Mouse (Mus musculus) adrenal gland, postnatal 25 days (tissue): ENCODE data around the gene Shmt2. TPM values are rescaled to one million over a fixed set of nuclear protein-coding genes. Genes with fewer than 3 reads are reported as not detected.

Experiments used
- DNase-seq: peaks from one replicate; pipeline ENCODE4 v3.0.0; 2021; ENCODE audit warnings: mixed read lengths
- total RNA-seq: library from RNA; stranded (reverse); gene quantifications from 2 replicates; pipeline ENCODE4 v1.2.3, GENCODE M21; 2021

Gene Shmt2
- total RNA-seq, 1 experiment from 2014 or later = 56.3 TPM

DNA sequence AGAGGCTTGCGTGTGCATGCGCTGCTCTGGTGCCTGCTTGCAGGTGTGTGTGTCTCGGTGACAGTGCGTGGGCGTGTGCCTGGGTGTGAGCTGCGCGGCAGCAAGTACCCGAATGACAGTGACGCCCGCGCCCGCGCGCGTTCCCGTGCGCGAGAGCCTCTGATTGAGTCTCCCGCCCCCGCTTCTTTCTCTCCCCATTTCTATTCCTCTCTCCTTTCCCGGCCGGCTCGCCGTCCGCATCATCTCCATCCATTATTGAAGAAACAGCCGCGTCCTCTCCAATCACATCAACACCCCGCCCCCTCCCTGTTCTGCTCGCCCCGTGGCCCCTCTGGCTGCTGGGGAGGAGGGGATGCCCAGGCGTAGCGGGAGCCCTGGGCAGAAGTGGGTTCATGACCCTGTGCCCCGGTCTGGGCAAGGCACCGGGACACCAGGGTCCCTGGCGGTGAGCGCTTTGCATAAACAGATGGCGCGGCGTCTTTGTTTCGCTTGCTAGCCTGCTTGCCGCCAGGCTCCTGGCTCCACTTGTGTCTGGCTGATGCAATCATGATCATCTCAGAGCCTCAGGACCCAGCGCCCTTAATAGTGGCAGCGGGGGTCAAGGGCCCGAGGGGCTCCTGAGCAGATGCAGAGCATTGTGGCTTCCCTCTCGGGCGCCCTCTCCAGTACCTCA, 10.5 kb downstream of the Shmt2 start:
- peak; percentile 42 for DNase-seq

DNA sequence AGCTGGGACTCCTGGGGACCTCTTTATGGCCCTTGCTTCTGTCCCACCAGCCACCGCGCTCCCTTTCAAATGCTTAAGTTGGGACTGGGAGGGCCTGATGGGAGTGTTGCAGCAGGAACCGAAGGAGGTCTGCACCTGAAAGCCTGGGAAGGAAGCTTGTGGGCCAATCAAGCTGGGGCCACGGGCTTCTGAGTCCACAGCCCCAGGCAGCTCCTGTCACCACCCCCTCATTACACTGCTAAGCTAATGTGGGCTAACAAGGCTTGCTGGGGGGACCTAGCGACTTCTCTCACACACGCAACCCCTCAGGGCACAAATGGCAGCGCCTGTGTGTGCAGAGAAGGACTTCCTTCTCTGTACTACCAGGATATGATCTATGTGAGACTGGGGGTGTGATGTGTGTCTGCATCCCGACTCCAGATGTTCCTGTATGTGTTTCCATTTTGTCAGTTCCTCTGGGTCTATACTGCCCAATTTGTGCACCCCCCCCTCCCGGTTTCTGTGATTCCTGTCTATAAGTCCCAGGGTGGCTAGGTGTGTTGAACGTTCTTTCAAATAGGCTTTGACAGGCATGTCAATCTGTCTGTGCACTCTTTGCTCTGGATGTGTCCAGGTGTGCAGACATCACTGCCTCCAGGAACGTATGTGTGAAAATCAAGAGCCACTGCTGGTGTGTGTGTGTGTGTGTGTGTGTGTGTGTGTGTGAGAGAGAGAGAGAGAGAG, 11.2 kb downstream of the Shmt2 start:
- DNase-seq = no peak

- no peak for DNase-seq
These were observed 12.2 kb downstream of the Shmt2 start for GRCm38 (mm10) chr10:127509837-127510701.

GRCm38 (mm10) chr10:127509051-127509836, 13.0 kb downstream of the Shmt2 start:
- peak; percentile 86 for DNase-seq

DNA sequence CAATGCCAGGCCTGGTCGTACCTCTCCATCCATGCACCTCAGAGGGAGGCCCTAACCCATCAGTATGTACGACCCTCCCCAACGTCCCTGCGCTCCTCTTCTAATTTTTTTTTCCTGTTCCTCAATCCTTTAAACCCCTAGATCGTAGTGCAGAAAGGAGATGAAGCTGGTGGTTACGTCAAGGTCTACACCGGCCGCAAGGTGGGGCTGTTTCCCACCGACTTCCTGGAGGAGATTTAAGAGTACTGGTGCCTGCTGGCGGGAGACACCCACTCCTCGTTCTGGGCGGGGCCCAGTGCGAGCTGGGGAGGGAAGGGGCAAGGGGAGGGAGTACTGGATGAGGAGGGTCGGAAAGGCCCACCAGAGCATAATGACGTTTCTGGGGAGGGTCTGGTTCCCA, 14.0 kb downstream of the Shmt2 start:
- peak; percentile 70 for DNase-seq

GRCm38 (mm10) chr10:127500894-127501893, 21.1 kb downstream of the Shmt2 start, which contains the start of gene Stac3:
Gene Stac3, plus strand, starts transcription at chr10:127501686.
- no peak for DNase-seq

GRCm38 (mm10) chr10:127500042-127500441, 22.2 kb downstream of the Shmt2 start:
- no peak for DNase-seq

- no peak for DNase-seq
These were observed 22.7 kb downstream of the Shmt2 start for GRCm38 (mm10) chr10:127499516-127499915.

DNA sequence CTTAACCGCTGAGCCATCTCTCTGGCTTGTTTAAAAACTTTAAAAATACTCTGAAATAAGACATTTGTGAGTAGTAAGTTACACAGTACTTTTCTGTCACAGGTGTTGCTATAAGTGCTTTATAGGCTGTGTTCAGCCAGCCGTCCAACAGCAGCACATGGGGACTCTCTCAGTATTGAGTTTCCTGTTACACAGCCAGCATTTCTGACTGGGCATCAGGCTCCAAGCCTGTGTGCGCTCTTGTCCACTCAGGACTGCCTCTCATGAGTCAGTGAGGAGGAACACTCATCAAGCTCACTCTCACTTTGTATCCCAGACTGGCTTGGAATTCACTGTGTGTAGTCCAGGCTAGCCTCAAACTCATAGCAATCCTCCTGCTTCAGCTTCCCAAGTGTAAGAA, 26.1 kb downstream of the Shmt2 start:
- DNase-seq = no peak

DNA sequence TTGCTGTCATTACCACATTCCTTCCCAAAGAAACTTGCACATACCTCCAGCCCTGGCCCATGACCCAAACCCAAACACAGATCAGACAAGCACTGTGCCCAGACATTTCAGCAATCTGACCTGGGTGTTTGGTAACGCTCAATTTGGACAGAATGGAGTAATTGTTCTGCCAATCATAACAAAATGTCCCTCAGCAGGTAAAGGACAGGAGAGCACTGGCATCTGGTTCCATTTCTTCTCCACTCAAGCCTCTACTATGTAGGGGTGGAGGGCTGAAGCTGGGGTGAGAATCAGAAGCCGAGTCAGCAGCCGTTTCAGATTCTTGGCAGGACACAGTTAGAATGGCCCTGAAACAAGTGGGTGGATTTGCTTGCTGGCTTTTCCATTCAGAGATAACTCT, 30.1 kb downstream of the Shmt2 start:
- peak; percentile 28 for DNase-seq

GRCm38 (mm10) chr10:127491128-127491512, 31.1 kb downstream of the Shmt2 start:
- no peak for DNase-seq

GRCm38 (mm10) chr10:127490160-127491127, 31.8 kb downstream of the Shmt2 start:
- no peak for DNase-seq

GRCm38 (mm10) chr10:127488856-127489255, 33.4 kb downstream of the Shmt2 start:
- no peak for DNase-seq

GRCm38 (mm10) chr10:127485235-127485634, 37.0 kb downstream of the Shmt2 start:
- DNase-seq = no peak

GRCm38 (mm10) chr10:127480833-127481813, 41.1 kb downstream of the Shmt2 start:
- peak; percentile 74 for DNase-seq

DNA sequence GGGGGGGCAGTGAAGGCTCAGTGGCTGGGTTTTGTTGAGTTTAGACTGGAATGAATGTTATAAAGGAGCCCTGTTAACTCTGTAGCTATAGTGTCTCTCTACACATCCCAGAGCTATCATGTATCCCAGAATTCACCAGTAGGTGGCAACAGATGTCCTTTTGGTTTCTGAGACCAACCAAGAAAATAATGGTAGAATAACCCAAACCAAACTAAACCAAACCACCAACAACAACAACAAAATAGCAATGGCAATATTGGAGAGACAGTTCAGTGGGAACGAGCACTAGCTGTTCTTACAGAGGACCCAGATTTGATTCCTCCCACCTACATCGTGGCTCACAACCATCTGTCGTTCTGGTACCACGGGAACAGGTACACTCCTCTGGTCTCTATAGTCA, 43.1 kb downstream of the Shmt2 start:
- DNase-seq = no peak

- peak; percentile 26 for DNase-seq
These were observed 44.9 kb downstream of the Shmt2 start for GRCm38 (mm10) chr10:127477301-127477700.

GRCm38 (mm10) chr10:127476541-127476940, 45.7 kb downstream of the Shmt2 start:
- DNase-seq = no peak
